Mouse (Mus musculus) megakaryocyte, embryonic 14.5 days (primary cell): ENCODE data around the gene Bbs10. TPM values are rescaled to one million over a fixed set of nuclear protein-coding genes. Genes with fewer than 3 reads are reported as not detected.

Experiments
- H3K27me3 ChIP-seq: replicated peaks from 2 replicates; pipeline ENCODE3; 2012; ENCODE audit warnings: inconsistent platforms
- H3K36me3 ChIP-seq: replicated peaks from 2 replicates; pipeline ENCODE3; 2012; ENCODE audit warnings: low read length, inconsistent platforms, mixed read lengths
- H3K4me1 ChIP-seq: 2 replicates; pipeline ENCODE4 v1.6.1; 2012; ENCODE audit warnings: inconsistent platforms
- H3K4me3 ChIP-seq: replicated peaks from 2 replicates; pipeline ENCODE3; 2012; ENCODE audit warnings: moderate library complexity, mild to moderate bottlenecking, inconsistent platforms
- H3K9me3 ChIP-seq: 2 replicates; pipeline ENCODE4 v1.6.1; 2012; ENCODE audit warnings: inconsistent platforms
- FLI1 ChIP-seq: IDR thresholded peaks from 2 replicates; pipeline ENCODE4 v1.6.1; 2012; ENCODE audit warnings: low read length, inconsistent platforms, mixed read lengths
- GATA1 ChIP-seq: IDR thresholded peaks from 3 replicates; pipeline ENCODE4 v1.6.1; 2012; ENCODE audit warnings: mixed read lengths, low read length, inconsistent platforms, borderline replicate concordance
- polyA plus RNA-seq: library from polyadenylated mRNA; stranded (reverse); fragments of >175 nt; gene quantifications from 2 replicates; pipeline ENCODE4 v1.2.3, GENCODE M21; 2012; ENCODE audit warnings: low replicate concordance; ENCODE audit not compliant: insufficient read depth

The Bbs10 gene
- polyA plus RNA-seq, 1 experiment: 0.97 TPM

GRCm38 (mm10) chr10:111318805-111319500 lies 20.5 kb downstream of the Bbs10 start:
- peaks cover 25% of the 10 kb centered on the region for H3K9me3 ChIP-seq
- H3K36me3 ChIP-seq: peaks cover 2% of the 10 kb centered on the region
- peaks cover 12% of the 10 kb centered on the region for H3K27me3 ChIP-seq
- peaks cover 4% of the 10 kb centered on the region for H3K4me1 ChIP-seq
- peak overlapping the region; percentile 9 for H3K4me3 ChIP-seq
- TF ChIP-seq FLI1: no peak
- TF ChIP-seq GATA1: no peak

DNA sequence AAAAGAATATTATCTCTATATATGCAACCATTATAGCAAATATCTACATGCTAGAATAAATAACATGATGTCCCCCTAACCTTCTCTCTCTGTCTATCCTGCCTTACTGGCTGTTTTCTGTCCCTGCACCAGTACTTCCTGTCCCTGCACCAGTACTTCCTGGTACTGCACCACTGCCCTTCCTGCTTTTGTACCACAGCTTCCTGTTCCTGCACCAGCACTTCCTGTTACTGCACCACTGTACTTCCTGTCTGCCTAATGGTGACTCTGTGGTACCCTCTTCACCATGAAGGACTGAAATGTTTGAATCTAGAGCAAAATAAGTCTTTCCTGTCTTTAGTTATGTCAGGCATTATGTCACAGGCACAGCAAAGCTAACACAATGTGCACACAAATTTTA lies 22.1 kb downstream of the Bbs10 start:
- Histone ChIP-seq H3K27me3 (peaks cover 2% of the 10 kb centered on the region), H3K36me3 (peaks cover 2% of the 10 kb centered on the region), H3K9me3 (peaks cover 25% of the 10 kb centered on the region), H3K4me3 (peak overlapping the region; percentile 52), H3K4me1 (peaks cover 4% of the 10 kb centered on the region)
- no peak for TF ChIP-seq FLI1
- TF ChIP-seq GATA1: no peak

DNA sequence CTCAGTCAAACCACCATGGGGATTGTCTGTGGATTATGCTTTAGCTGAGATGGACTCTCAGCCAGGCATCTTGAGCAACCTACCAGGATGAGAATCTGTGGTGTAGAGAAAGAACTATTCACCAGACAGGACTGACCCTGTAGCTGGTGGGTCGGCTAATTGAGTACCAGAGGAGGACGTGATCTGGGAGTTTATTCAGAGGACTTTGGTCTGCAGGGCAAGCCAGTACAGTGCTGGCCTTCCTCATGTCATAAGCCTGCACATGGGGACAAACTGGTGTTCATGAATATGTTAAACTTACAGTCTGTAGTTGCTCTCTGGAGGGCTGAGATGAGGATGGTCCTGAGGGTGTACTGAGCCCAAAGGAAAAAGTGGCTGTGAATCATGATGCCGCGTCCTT lies 29.5 kb downstream of the Bbs10 start:
- H3K27me3 ChIP-seq: peaks cover 28% of the 10 kb centered on the region
- H3K36me3 ChIP-seq: no peaks in the 10 kb centered on the region
- TF ChIP-seq GATA1: no peak
- no peak for TF ChIP-seq FLI1
- no peak overlapping the region for H3K4me3 ChIP-seq
- no peaks in the 10 kb centered on the region for H3K4me1 ChIP-seq
- 0 out of 2 replicates have a peak, but pooled peaks cover 1% of the 10 kb centered on the region for H3K9me3 ChIP-seq

GRCm38 (mm10) chr10:111329326-111329725 lies 30.8 kb downstream of the Bbs10 start:
- H3K36me3 ChIP-seq: no peaks in the 10 kb centered on the region
- peaks cover 4% of the 10 kb centered on the region for H3K4me1 ChIP-seq
- peaks cover 28% of the 10 kb centered on the region for H3K27me3 ChIP-seq
- no peaks in the 10 kb centered on the region for H3K9me3 ChIP-seq
- TF ChIP-seq GATA1: no peak
- H3K4me3 ChIP-seq: no peak overlapping the region

- H3K4me1 ChIP-seq: peaks cover 13% of the 10 kb centered on the region
- H3K4me3 ChIP-seq: no peak overlapping the region
- H3K27me3 ChIP-seq: peaks cover 6% of the 10 kb centered on the region
- H3K36me3 ChIP-seq: no peaks in the 10 kb centered on the region
- no peak for TF ChIP-seq GATA1
- TF ChIP-seq FLI1: no peak
- no peaks in the 10 kb centered on the region for H3K9me3 ChIP-seq
These were observed 36.4 kb downstream of the Bbs10 start for GRCm38 (mm10) chr10:111334902-111335301.

GRCm38 (mm10) chr10:111335517-111336352 lies 37.3 kb downstream of the Bbs10 start:
- Histone ChIP-seq H3K4me1 (peaks cover 13% of the 10 kb centered on the region), H3K9me3 (peaks cover under 1% of the 10 kb centered on the region; the same call in 1 of the 2 replicates), H3K36me3 (no peaks in the 10 kb centered on the region), H3K27me3 (no peaks in the 10 kb centered on the region), H3K4me3 (peak overlapping the region; percentile 9)
- TF ChIP-seq GATA1 (no peak), FLI1 (no peak)

DNA sequence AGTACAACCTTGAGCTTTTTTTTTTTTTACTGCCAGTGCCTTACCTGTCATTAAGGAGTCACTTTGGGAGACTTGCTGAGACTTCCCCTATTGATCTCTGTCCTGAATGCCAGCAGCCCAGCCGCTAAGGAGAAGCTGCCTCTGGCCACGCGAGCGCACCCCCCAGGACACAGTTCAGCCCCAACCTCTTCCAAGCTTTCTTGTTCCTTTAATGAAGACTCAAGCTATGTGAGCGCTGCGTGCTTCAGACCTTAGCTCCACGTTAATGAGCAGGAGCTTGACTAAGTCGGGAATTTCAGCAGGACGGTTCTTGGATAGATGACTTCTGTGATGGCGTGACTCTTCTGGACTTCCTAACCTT lies 37.9 kb downstream of the Bbs10 start:
- TF ChIP-seq GATA1 (no peak), FLI1 (no peak)
- no peaks in the 10 kb centered on the region for H3K27me3 ChIP-seq
- H3K4me1 ChIP-seq: peaks cover 13% of the 10 kb centered on the region
- H3K9me3 ChIP-seq: peaks cover 4% of the 10 kb centered on the region
- H3K36me3 ChIP-seq: no peaks in the 10 kb centered on the region
- no peak overlapping the region for H3K4me3 ChIP-seq

DNA sequence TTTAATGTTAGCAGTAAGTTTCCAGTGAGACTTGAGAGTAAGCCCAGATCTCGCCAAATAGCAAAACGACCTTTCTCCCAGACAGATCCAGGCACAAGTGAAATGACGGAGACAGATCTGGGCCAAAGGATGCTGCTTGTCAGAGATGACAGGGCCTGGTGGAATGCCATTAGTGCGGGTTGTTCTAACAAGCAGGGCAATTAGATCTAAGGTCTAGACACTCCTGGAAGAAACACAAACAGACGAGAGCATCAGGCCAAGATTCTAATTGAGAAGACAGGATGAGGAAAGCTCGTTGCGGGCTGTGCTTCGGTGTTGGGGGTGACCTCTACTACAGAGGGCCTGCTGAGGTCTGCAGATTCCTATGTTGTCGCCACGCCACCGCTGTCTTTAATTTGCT lies 40.8 kb downstream of the Bbs10 start:
- Histone ChIP-seq H3K27me3 (peaks cover 9% of the 10 kb centered on the region), H3K4me1 (peaks cover 12% of the 10 kb centered on the region), H3K4me3 (no peak overlapping the region), H3K9me3 (peaks cover 8% of the 10 kb centered on the region), H3K36me3 (no peaks in the 10 kb centered on the region)
- no peak for TF ChIP-seq FLI1
- no peak for TF ChIP-seq GATA1

DNA sequence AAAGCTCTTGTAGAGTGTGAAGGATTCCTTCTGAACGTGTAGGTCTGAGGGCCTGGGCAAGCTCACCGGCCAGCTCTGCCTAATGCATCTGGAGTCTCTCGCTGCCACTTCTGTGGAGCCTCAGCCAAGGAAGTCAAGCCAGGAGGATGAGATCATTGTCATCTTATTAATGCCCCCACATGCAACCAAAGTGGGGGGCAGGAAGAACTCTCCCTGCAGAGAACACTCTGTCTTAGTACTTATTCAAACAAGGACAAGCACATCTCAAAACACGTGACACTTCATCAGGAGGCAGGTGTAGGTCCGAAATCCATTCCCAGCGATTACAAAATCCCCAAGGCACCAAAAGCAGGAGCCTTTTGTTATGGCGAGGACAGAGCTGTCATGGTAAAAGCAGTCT lies 43.3 kb downstream of the Bbs10 start:
- Histone ChIP-seq H3K36me3 (no peaks in the 10 kb centered on the region), H3K4me1 (peaks cover 7% of the 10 kb centered on the region; the same call in 1 of the 2 replicates), H3K9me3 (peaks cover 8% of the 10 kb centered on the region), H3K4me3 (no peak overlapping the region), H3K27me3 (peaks cover 14% of the 10 kb centered on the region)
- TF ChIP-seq FLI1 (no peak), GATA1 (no peak)

DNA sequence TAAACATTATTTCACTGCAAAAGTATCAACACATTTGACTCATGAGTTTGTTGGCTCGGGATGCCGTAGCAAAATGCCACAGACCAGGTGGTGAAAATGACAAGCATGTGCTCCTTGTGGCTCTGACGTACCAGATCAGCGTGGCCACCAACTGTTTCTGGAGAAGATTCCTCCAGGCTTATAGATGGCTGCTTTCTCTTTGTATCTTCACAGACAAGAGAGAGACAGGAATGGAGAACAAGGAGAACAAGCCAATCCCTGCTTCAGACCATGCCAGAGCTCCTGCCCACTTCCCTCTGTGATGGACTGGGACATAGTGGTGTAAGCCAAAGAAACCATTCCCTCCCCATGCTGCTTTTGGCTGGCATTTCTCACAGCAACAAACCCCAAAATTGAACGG lies 45.1 kb downstream of the Bbs10 start:
- H3K4me1 ChIP-seq: peaks cover 11% of the 10 kb centered on the region; the same call in 1 of the 2 replicates
- H3K9me3 ChIP-seq: peaks cover 8% of the 10 kb centered on the region
- TF ChIP-seq GATA1: no peak
- no peak for TF ChIP-seq FLI1
- H3K27me3 ChIP-seq: peaks cover 21% of the 10 kb centered on the region
- H3K4me3 ChIP-seq: no peak overlapping the region
- H3K36me3 ChIP-seq: no peaks in the 10 kb centered on the region
